Mouse (Mus musculus) cortical plate, adult 2 months (tissue): ENCODE data around the gene Tmeff2. TPM values are rescaled to one million over a fixed set of nuclear protein-coding genes. Genes with fewer than 3 reads are reported as not detected.

Experiments used
- H3K27ac ChIP-seq: fragments of 200-500 bp; 2 replicates; pipeline ENCODE4 v1.5.1; 2012; ENCODE audit warnings: low read length, control low read depth, inconsistent platforms; ENCODE audit not compliant: insufficient read depth
- H3K4me1 ChIP-seq: fragments of 200-500 bp; 2 replicates; pipeline ENCODE4 v1.6.1; 2011; ENCODE audit warnings: low read length; ENCODE audit not compliant: control insufficient read depth, insufficient read depth
- H3K4me3 ChIP-seq: fragments of 200-500 bp; 2 replicates; pipeline ENCODE4 v1.5.1; 2011; ENCODE audit warnings: mild to moderate bottlenecking, low read length, control low read depth; ENCODE audit not compliant: insufficient read depth
- CTCF ChIP-seq: fragments of 200-500 bp; IDR thresholded peaks from 2 replicates; pipeline ENCODE4 v1.5.1; 2011; ENCODE audit warnings: mild to moderate bottlenecking, control low read depth, low read length; ENCODE audit not compliant: insufficient read depth; ENCODE audit errors: extremely low read depth
- POLR2A ChIP-seq: fragments of 200-500 bp; IDR thresholded peaks from 2 replicates; pipeline ENCODE4 v1.6.1; 2011; ENCODE audit warnings: mild to moderate bottlenecking, low read length, control low read depth; ENCODE audit not compliant: insufficient read depth; ENCODE audit errors: extremely low read depth
- polyA plus RNA-seq: library from polyadenylated mRNA; depleted of rRNA; stranded (reverse); fragments of >200 nt; gene quantifications from 2 replicates; pipeline ENCODE4 v1.2.3, GENCODE M21; 2012

Gene Tmeff2
- polyA plus RNA-seq, 1 experiment, result 63.0 TPM

DNA sequence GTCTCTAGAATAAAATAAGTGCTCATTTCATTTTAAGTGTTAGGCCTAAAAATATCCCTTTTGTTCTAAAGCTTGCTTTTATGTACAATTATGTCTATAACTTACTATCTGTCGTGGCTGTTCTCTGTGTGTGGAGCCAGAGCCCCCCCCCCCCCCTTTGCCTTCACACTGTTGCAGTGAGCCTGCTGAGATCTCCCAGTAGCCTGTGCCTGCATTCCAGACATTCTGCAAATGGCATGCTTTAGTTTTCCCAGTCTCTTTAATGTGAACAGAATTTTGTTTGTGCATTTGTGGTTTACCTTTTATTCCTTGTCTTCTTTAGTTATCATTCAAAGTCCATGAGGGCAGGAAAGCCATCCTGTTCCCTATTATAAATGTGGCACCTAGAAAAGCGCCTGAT, 251.6 kb downstream of the Tmeff2 start:
- peaks cover 3% of the 10 kb centered on the region; the same call in 1 of the 2 replicates for H3K4me1 ChIP-seq
- no peak for TF ChIP-seq POLR2A
- no peak for TF ChIP-seq CTCF
- H3K4me3 ChIP-seq, result no peak overlapping the region
- H3K27ac ChIP-seq, result no peak overlapping the region

DNA sequence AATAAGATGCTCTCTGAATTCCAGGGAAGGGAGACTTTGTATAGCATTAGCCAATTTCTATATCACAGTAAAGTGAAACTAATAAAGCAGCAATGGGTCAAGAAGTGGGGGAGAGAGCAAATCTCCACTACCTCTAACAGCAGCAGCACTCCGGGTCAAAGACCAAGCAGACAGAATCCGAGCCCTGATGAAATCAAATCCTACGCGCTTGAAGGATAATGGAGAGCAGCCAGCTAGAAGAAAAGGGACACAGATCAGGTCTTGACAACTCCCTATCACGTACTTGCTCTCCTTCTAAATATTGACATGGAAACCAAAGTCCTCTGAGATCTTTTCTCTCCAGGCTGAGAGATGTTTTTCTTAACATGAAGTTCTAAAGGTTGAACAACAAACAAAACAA, 252.4 kb downstream of the Tmeff2 start:
- TF ChIP-seq POLR2A, result no peak
- TF ChIP-seq CTCF, result no peak
- peaks cover 3% of the 10 kb centered on the region; the same call in 1 of the 2 replicates for H3K4me1 ChIP-seq

GRCm38 (mm10) chr1:51184276-51184675, 283.8 kb downstream of the Tmeff2 start:
- H3K27ac ChIP-seq, result no peak overlapping the region
- TF ChIP-seq CTCF (no peak), POLR2A (no peak)
- no peaks in the 10 kb centered on the region for H3K4me1 ChIP-seq
- no peak overlapping the region for H3K4me3 ChIP-seq

More for the DNA sequence above, 252.4 kb downstream of the Tmeff2 start:
- Histone ChIP-seq H3K4me3 (no peak overlapping the region), H3K27ac (no peak overlapping the region)

- H3K4me3 ChIP-seq, result no peak overlapping the region
- TF ChIP-seq POLR2A (no peak), CTCF (no peak)
Observed at GRCm38 (mm10) chr1:51189008-51189407, 288.6 kb downstream of the Tmeff2 start.

GRCm38 (mm10) chr1:51191253-51191652, 290.8 kb downstream of the Tmeff2 start:
- Histone ChIP-seq H3K27ac (no peak overlapping the region), H3K4me1 (peaks cover 5% of the 10 kb centered on the region; the same call in 1 of the 2 replicates), H3K4me3 (no peak overlapping the region)
- TF ChIP-seq POLR2A, result no peak
- TF ChIP-seq CTCF, result no peak

More at GRCm38 (mm10) chr1:51189008-51189407, 288.6 kb downstream of the Tmeff2 start:
- H3K27ac ChIP-seq, result no peak overlapping the region
- peaks cover 5% of the 10 kb centered on the region; the same call in 1 of the 2 replicates for H3K4me1 ChIP-seq

DNA sequence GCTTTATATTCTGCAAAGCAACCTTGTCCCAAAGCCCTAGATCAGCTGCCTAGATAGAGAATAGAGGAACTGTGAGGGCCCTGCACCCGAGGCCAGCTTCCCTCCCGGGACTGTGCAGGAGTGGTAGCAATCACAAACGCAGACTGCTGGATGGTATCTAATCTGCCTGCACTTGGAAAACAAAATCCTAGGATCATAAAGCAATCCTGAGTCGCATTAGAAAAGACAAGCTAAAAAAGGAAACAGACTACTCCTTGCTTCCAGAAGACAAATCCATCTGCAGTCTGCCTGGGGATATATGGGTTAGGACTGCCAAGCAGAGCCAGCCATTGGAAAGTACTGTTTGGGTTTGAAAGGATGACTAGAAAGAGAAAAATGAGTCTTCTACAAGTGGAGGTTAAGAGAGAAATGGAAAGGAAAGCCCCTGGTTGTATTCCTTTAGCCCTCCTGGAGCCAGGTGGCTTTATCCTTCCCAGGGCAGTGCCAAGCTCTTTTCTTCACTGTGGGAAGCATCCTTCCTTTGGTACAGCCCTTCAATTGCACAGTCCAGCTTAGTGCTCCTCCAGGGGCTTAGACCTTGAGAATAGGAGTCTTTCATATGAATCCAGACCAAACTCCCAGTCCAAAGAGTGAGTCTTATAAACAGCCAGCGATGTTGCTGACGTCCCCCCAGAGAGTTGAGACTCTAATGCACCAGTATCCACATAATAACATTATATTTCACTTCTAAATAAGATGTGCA, 291.6 kb downstream of the Tmeff2 start:
- TF ChIP-seq POLR2A (no peak), CTCF (no peak)
- H3K4me3 ChIP-seq, result no peak overlapping the region
- peak overlapping the region; percentile 34; the same call in 1 of the 2 replicates for H3K27ac ChIP-seq
- peaks cover 5% of the 10 kb centered on the region; the same call in 1 of the 2 replicates for H3K4me1 ChIP-seq

GRCm38 (mm10) chr1:51199088-51199830, 298.8 kb downstream of the Tmeff2 start:
- H3K27ac ChIP-seq, result no peak overlapping the region
- TF ChIP-seq CTCF (no peak), POLR2A (peak; percentile 50; the same call in 1 of the 2 replicates)
- no peak overlapping the region for H3K4me3 ChIP-seq
- no peaks in the 10 kb centered on the region; the same call in 1 of the 2 replicates for H3K4me1 ChIP-seq

- Histone ChIP-seq H3K4me1 (no peaks in the 10 kb centered on the region; the same call in 1 of the 2 replicates), H3K27ac (no peak overlapping the region)
- TF ChIP-seq POLR2A (no peak), CTCF (no peak)
Observed at GRCm38 (mm10) chr1:51199954-51200353, 299.5 kb downstream of the Tmeff2 start.

DNA sequence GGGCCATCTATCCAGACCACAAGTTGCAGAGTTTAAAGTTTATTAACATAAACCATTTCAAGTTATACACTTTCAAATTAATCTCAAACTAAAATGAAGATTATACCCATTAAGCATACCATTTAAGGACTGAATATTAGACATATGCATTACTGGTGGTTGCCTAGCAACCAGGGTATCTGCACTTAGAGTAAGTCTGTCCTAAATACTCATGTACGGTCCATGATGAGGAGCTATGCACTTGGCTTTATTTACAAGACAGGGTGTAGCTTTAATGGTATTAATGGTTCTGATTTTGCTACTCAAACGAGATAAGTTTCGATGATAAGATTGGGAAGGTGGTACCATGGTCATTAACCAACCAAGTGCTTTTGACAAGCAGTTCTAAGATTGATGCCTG, 315.2 kb downstream of the Tmeff2 start:
- Histone ChIP-seq H3K4me3 (no peak overlapping the region), H3K4me1 (no peaks in the 10 kb centered on the region), H3K27ac (no peak overlapping the region)
- TF ChIP-seq CTCF, result no peak
- no peak for TF ChIP-seq POLR2A

More at GRCm38 (mm10) chr1:51199954-51200353, 299.5 kb downstream of the Tmeff2 start:
- H3K4me3 ChIP-seq, result no peak overlapping the region
